In genomic region chr2:165157900-165158299, GRCm38 (mm10) we compare ENCODE assay signal across 27 mouse cellular contexts.
DNase-seq lines count a peak whose midpoint lies in the region; ATAC-seq and TF ChIP-seq lines count a peak whose summit lies in the region.
"Had no signal": no experiment of that assay in that cellular context is flagged by ENCODE, and none has a peak within 500 bp of the region (broad histone marks: within the 10 kb centered on the region; RNA-seq: fewer than 3 reads in every experiment).

No protein-coding gene starts in this region.

- peaks cover 42% of the 10 kb centered on the region for H3K4me1 ChIP-seq in hindbrain, embryonic 10.5 days (replicated peaks)
- 0 out of 2 replicates have a peak, but pooled peaks cover 2% of the 10 kb centered on the region for H3K4me1 ChIP-seq in hindbrain, postnatal 0 days (ENCODE audit: insufficient read depth, low read length)
- H3K4me1 ChIP-seq in neural tube, embryonic 13.5 days (replicated peaks) = peaks cover 51% of the 10 kb centered on the region
- H3K4me1 ChIP-seq: liver, embryonic 13.5 days; megakaryocyte, embryonic 14.5 days had no signal

- H3K36me3 ChIP-seq in hindbrain, embryonic 10.5 days = no peaks in the 10 kb centered on the region
- H3K36me3 ChIP-seq in hindbrain, postnatal 0 days (ENCODE audit: insufficient read depth, low read length) = no peaks in the 10 kb centered on the region
- H3K36me3 ChIP-seq in neural tube, embryonic 13.5 days = no peaks in the 10 kb centered on the region
- H3K36me3 ChIP-seq: embryonic facial prominence, embryonic 13.5 days; limb, embryonic 10.5 days; limb, embryonic 15.5 days; liver, embryonic 13.5 days had no signal

- ATAC-seq in hindbrain, postnatal 0 days = no peak
- ATAC-seq in neural tube, embryonic 13.5 days (ENCODE audit: low read depth) = no peak
- ATAC-seq: intestine, embryonic 16.5 days; lung, postnatal 0 days had no signal

- no peak overlapping the region for H3K4me2 ChIP-seq in hindbrain, postnatal 0 days (ENCODE audit: low read depth, low read length)
- H3K4me2 ChIP-seq in neural tube, embryonic 13.5 days = no peak overlapping the region
- H3K4me2 ChIP-seq: embryonic facial prominence, embryonic 13.5 days; limb, embryonic 15.5 days; liver, embryonic 13.5 days had no signal

- peak overlapping the region; percentile 59 for H3K27ac ChIP-seq in hindbrain, embryonic 10.5 days
- no peak overlapping the region for H3K27ac ChIP-seq in hindbrain, postnatal 0 days
- H3K27ac ChIP-seq in neural tube, embryonic 13.5 days (replicated peaks) = peak overlapping the region; percentile 57
- H3K27ac ChIP-seq: embryonic facial prominence, embryonic 13.5 days; kidney, postnatal 0 days; limb, embryonic 10.5 days; limb, embryonic 15.5 days; liver, embryonic 13.5 days had no signal

- WGBS in hindbrain, embryonic 10.5 days = 67% methylated on average over 11 of the region's 11 CpGs
- WGBS in hindbrain, postnatal 0 days = 51% methylated on average over 11 of the region's 11 CpGs
- 31% methylated on average over 11 of the region's 11 CpGs for WGBS in neural tube, embryonic 13.5 days

- intact Hi-C loops in heart, postnatal 25 days (cut with DNase I) = no loop called here

- H3K9ac ChIP-seq in hindbrain, postnatal 0 days (replicated peaks; ENCODE audit: low read length) = no peak overlapping the region
- peak overlapping the region; percentile 22; the same call in 1 of the 2 replicates for H3K9ac ChIP-seq in neural tube, embryonic 13.5 days
- H3K9ac ChIP-seq: embryonic facial prominence, embryonic 13.5 days; limb, embryonic 15.5 days; liver, embryonic 13.5 days had no signal

- TF ChIP-seq CTCF in hindbrain, postnatal 0 days (IDR thresholded peaks at IDR 0.05; ENCODE audit: low read depth) = no peak; the same call in 1 of the 2 replicates

- H3K27me3 ChIP-seq in hindbrain, embryonic 10.5 days (ENCODE audit: insufficient read depth, poor library complexity, severe bottlenecking) = peaks cover 26% of the 10 kb centered on the region
- H3K27me3 ChIP-seq in hindbrain, postnatal 0 days (ENCODE audit: insufficient read depth, low read length) = no peaks in the 10 kb centered on the region
- peaks cover 53% of the 10 kb centered on the region for H3K27me3 ChIP-seq in neural tube, embryonic 13.5 days

- peak; percentile 38 to 51 for DNase-seq in adrenal gland, adult (ENCODE audit: inconsistent age in 2 of 2, low spot score in 1 of 2)
- DNase-seq in adrenal gland, adult 2 months = no peak
- DNase-seq in hindbrain, embryonic 10.5 days (ENCODE audit: low spot score) = no peak
- DNase-seq in hindbrain, postnatal 0 days (ENCODE audit: low spot score) = no peak
- no peak for DNase-seq in neural tube, embryonic 10.5 days (ENCODE audit: extremely low spot score, low spot score)
- no peak for DNase-seq in heart, postnatal 25 days (ENCODE audit: low spot score)
- no peak for DNase-seq in cerebellum, adult 9-11 months
- DNase-seq: cerebellum, adult 11-12 months; cerebellum, postnatal 10 days; gastrocnemius, postnatal 14 days; heart, postnatal 14 days; kidney, adult 8-10 months; kidney, postnatal 4 days; layer of hippocampus, postnatal 36 days; liver, embryonic 13.5 days; lung, adult 18-20 months; lung, postnatal 4 days; thymus, adult 2 months; thymus, postnatal 36 days had no signal

- no peaks in the 10 kb centered on the region for H3K9me3 ChIP-seq in hindbrain, embryonic 10.5 days
- no peaks in the 10 kb centered on the region for H3K9me3 ChIP-seq in hindbrain, postnatal 0 days (ENCODE audit: low read length)
- H3K9me3 ChIP-seq in neural tube, embryonic 13.5 days = no peaks in the 10 kb centered on the region
- H3K9me3 ChIP-seq: embryonic facial prominence, embryonic 13.5 days; limb, embryonic 10.5 days; limb, embryonic 15.5 days; liver, embryonic 13.5 days; megakaryocyte, embryonic 14.5 days had no signal

- no peak overlapping the region for H3K4me3 ChIP-seq in hindbrain, embryonic 10.5 days
- no peak overlapping the region for H3K4me3 ChIP-seq in hindbrain, postnatal 0 days (ENCODE audit: low read length)
- no peak overlapping the region for H3K4me3 ChIP-seq in neural tube, embryonic 13.5 days
- H3K4me3 ChIP-seq: embryonic facial prominence, embryonic 13.5 days; limb, embryonic 10.5 days; limb, embryonic 15.5 days; liver, embryonic 13.5 days; megakaryocyte, embryonic 14.5 days had no signal

Comparison
In these comparisons a context has a peak if more than half of its experiments do, and no peak if none do; other contexts are left out.
1. DNase-seq: peak in adrenal gland, adult (2 of 2); none in adrenal gland, adult 2 months (single experiment), hindbrain, embryonic 10.5 days (single experiment), hindbrain, postnatal 0 days (single experiment), neural tube, embryonic 10.5 days (single experiment), heart, postnatal 25 days (single experiment) and cerebellum, adult 9-11 months (single experiment).